Mouse (Mus musculus) embryonic fibroblast, embryonic 13.5 days (primary cell): Measurements from ENCODE around the gene Cebpa.

ENCODE experiments used
- CTCF ChIP-seq: IDR thresholded peaks from 2 replicates; pipeline ENCODE4 v1.5.1; 2011; ENCODE audit warnings: mild to moderate bottlenecking, control low read depth, low read length, moderate library complexity, borderline replicate concordance; ENCODE audit not compliant: insufficient read depth
- POLR2A ChIP-seq: IDR thresholded peaks from 2 replicates; pipeline ENCODE4 v1.6.1; 2011; ENCODE audit warnings: low read depth, mild to moderate bottlenecking, control low read depth, low read length, moderate library complexity

GRCm38 (mm10) chr7:35167925-35168324, 48.8 kb downstream of the Cebpa start:
- no peak for TF ChIP-seq CTCF
- no peak for TF ChIP-seq POLR2A
